Mouse (Mus musculus) heart, postnatal 0 days (tissue): Measurements from ENCODE around the gene Pomgnt1. TPM values are rescaled to one million over a fixed set of nuclear protein-coding genes. Genes with fewer than 3 reads are reported as not detected.
A peak's percentile ranks its signal among the peaks of the same experiment; 100 is the strongest.

Experiments
- ATAC-seq: fragments of 200-750 bp; cut with Nextera tagmentation; 2 replicates; pipeline ENCODE4 v1.8.0; 2017; ENCODE audit warnings: low read depth, moderate number of reproducible peaks, moderate library complexity; ENCODE audit not compliant: insufficient read depth
- DNase-seq: peaks from one replicate; pipeline ENCODE4 v3.0.0-alpha.2; 2016; ENCODE audit warnings: low spot score
- H3K27ac ChIP-seq: fragments of 300-500 bp; sonication (generic); 2 replicates; pipeline ENCODE4 v1.5.1; 2014; ENCODE audit warnings: low read depth, mild to moderate bottlenecking
- H3K27me3 ChIP-seq: fragments of 300-500 bp; sonication (generic); 2 replicates; pipeline ENCODE4 v1.6.1; 2014; ENCODE audit warnings: low read length, mixed read lengths; ENCODE audit not compliant: control insufficient read depth, insufficient read depth
- H3K36me3 ChIP-seq: fragments of 300-500 bp; sonication (generic); replicated peaks from 2 replicates; pipeline ENCODE4 v1.6.1; 2014; ENCODE audit warnings: low read length, mixed read lengths; ENCODE audit not compliant: control insufficient read depth, insufficient read depth
- H3K4me1 ChIP-seq: fragments of 300-500 bp; sonication (generic); 2 replicates; pipeline ENCODE4 v1.6.1; 2014; ENCODE audit warnings: antibody characterized with exemption; ENCODE audit not compliant: control insufficient read depth, insufficient read depth
- H3K4me2 ChIP-seq: fragments of 300-500 bp; sonication (generic); 2 replicates; pipeline ENCODE4 v1.6.1; 2014; ENCODE audit warnings: low read depth, mild to moderate bottlenecking, low read length, moderate library complexity
- H3K4me3 ChIP-seq: fragments of 300-500 bp; sonication (generic); 2 replicates; pipeline ENCODE4 v1.5.1; 2014; ENCODE audit warnings: low read depth, low read length
- H3K9ac ChIP-seq: fragments of 300-500 bp; sonication (generic); replicated peaks from 2 replicates; pipeline ENCODE4 v1.6.1; 2014; ENCODE audit warnings: low read depth, low read length, mixed read lengths
- H3K9me3 ChIP-seq: fragments of 300-500 bp; sonication (generic); replicated peaks from 2 replicates; pipeline ENCODE4 v1.6.1; 2016; ENCODE audit warnings: low read length; ENCODE audit not compliant: control insufficient read depth
- CTCF ChIP-seq: IDR thresholded peaks from 2 replicates; pipeline ENCODE4 v1.5.1; 2016; ENCODE audit warnings: antibody characterized with exemption, control low read depth, low read depth
- EP300 ChIP-seq: IDR thresholded peaks from 2 replicates; pipeline ENCODE4 v1.6.1; 2016; ENCODE audit warnings: antibody characterized with exemption, low read depth
- WGBS: fragments of 180-500 bp; shearing (Covaris S2); extraction: QIAGEN DNeasy Blood & Tissue Kit; methylation state at CpG from one replicate; pipeline ENCODE4 v1.1.7; 2014; 5-methylcytosine and 5-hydroxymethylcytosine counted together
- polyA plus RNA-seq: library from polyadenylated mRNA; unstranded; fragments of >200 nt; fragmentation: Nextera tagmentation; extraction: Ambion mirVana; gene quantifications from 2 replicates; pipeline ENCODE4 v1.2.1, GENCODE M21; 2015
- total RNA-seq: library from RNA; depleted of rRNA; stranded (reverse); fragments of >200 nt; gene quantifications from 2 replicates; pipeline ENCODE4 v1.2.3, GENCODE M21; 2014; ENCODE audit warnings: low replicate concordance

Gene Pomgnt1
- total and polyA plus RNA-seq, 2 experiments from 2014 or later: 59.6 to 91.3 TPM

DNA sequence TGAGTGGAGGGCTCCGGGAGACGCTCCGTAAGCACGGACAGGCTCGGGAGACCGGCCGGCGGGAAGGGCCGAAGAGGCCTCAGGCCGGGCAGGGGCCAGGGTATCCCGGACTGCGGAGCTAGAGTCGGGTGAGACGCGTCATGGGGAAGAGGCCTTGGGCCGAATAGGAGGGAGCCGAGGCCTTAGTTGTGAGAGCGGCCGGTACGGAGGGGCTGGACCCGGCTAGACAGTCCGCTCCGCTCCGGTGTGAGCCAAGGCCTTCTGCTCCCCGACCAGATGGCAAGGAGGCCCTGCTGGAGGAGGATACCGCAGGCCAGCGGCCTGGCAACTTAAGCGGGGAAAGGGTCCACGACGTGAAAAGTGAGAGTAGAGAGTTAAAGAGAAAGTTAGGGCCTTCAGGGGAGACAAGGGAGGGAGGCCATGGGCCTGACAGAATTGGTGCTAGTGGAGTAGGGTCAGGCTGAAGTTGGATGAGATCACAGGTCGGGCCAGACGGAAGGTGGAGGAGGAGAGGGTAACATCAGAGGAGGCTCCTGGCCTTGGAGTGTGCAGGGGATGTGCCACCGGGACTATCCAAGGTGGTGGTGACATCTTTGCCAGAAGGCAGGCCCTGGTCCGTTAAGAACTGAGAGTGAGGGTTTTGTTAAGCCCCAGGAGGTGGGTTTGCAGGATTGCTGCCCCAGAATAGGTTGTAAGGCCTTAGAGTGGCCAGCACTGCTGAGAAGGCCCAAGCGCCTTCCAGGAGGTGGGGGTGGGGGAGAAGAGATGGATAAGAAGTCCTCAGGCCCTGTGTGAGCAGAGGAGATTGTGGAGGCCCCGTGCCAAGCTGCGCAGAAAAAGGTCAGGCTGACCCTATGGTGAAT, 47.0 kb upstream of the Pomgnt1 start:
- H3K4me3 ChIP-seq: peak overlapping the region; percentile 92
- DNase-seq (peak; percentile 36), ATAC-seq (peak; percentile 12)
- no peaks in the 10 kb centered on the region for H3K27me3 ChIP-seq
- no peaks in the 10 kb centered on the region for H3K9me3 ChIP-seq
- 1% methylated on average over 37 of the region's 37 CpGs for WGBS
- H3K4me2 ChIP-seq: peak overlapping the region; percentile 85
- H3K4me1 ChIP-seq: peaks cover 23% of the 10 kb centered on the region
- H3K9ac ChIP-seq: peak overlapping the region; percentile 99
- TF ChIP-seq EP300: no peak
- no peak for TF ChIP-seq CTCF
- H3K36me3 ChIP-seq: peaks cover 22% of the 10 kb centered on the region
- H3K27ac ChIP-seq: peak overlapping the region; percentile 99

DNA sequence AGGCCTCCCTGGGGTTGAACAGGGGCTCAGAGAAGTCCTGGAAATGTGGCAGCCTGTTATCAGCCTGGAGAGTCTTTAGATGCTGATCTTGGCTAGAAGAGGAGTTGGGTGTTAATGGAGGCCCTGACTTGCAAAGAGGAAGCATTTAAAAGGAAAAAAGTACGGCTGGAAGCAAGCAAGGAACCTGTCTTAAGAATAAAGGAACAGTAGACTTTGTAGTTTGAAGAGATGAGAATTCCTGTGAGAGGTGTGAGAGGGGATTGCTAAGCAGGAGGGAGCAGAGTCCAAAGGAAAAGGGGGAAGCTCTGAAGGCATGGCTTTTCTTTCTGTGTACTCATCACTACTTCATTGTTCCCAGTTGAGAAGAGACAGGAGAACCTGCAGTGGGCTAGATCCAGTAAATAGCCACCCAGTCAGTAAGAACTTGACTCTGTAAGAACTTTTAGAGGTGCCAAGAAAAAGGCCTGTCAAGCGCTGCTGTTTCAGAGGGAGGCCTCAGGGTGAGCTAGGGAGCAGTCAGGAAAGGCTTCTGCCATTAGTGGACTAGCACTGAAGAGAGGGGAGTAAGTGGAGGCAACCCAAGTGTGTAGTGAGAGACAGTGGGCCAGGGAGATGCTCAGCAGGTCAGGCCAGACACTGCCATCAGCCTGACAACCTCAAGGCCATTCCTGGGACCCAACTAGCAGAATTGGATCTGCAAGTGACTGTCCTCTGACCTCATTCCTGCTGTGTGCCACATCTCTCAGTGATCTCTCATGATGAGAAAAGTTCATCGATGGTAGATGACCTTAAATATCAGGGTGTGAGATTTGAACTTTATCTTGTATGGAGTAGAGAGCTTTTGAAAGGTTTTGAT, 46.2 kb upstream of the Pomgnt1 start:
- Histone ChIP-seq H3K4me3 (peak overlapping the region; percentile 92), H3K36me3 (peaks cover 30% of the 10 kb centered on the region), H3K4me1 (peaks cover 19% of the 10 kb centered on the region), H3K27me3 (no peaks in the 10 kb centered on the region), H3K9me3 (no peaks in the 10 kb centered on the region), H3K4me2 (peak overlapping the region; percentile 85), H3K27ac (peak overlapping the region; percentile 99), H3K9ac (peak overlapping the region; percentile 99)
- no peak for ATAC-seq
- TF ChIP-seq CTCF: no peak
- no peak for TF ChIP-seq EP300
- 29% methylated on average over 3 of the region's 3 CpGs for WGBS
- peak; percentile 46 for DNase-seq

DNA sequence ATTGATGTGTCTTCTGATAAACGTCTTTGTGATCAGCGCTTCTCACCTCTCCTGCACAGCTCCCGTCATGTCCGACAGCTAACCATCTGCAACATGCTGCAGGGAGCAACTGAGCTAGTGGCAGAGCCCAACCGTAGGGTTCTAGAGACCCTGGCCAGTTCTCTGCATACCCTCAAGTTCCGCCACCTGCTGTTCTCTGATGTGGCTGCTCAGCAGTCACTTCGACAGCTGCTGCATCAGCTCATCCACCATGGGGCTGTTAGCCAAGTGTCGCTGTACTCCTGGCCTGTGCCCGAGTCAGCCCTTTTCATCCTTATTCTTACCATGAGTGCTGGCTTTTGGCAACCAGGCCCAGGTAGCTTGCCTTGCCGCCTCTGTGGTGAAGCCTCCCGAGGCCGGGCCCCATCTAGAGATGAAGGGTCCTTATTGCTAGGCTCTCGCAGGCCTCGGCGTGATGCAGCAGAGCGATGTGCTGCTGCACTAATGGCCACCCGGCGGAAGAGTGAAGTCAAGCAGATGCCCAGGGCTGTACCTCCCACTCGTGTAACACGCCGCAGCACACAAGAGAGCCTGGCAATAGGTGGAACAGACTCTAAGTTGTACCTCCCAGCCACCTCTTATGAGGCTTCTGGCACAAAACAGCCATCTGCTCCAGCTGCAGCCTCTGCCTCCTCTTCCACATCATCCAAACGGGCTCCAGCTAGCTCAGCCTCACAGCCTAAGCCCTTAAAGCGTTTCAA, 35.0 kb upstream of the Pomgnt1 start:
- WGBS: 82% methylated on average over 23 of the region's 23 CpGs
- no peak for DNase-seq
- ATAC-seq: no peak
- H3K4me1 ChIP-seq: no peaks in the 10 kb centered on the region
- H3K4me2 ChIP-seq: no peak overlapping the region
- no peak for TF ChIP-seq CTCF
- TF ChIP-seq EP300: no peak
- H3K27ac ChIP-seq: no peak overlapping the region
- H3K36me3 ChIP-seq: peaks cover 87% of the 10 kb centered on the region
- H3K27me3 ChIP-seq: no peaks in the 10 kb centered on the region
- H3K9ac ChIP-seq: no peak overlapping the region
- no peaks in the 10 kb centered on the region for H3K9me3 ChIP-seq
- no peak overlapping the region for H3K4me3 ChIP-seq

DNA sequence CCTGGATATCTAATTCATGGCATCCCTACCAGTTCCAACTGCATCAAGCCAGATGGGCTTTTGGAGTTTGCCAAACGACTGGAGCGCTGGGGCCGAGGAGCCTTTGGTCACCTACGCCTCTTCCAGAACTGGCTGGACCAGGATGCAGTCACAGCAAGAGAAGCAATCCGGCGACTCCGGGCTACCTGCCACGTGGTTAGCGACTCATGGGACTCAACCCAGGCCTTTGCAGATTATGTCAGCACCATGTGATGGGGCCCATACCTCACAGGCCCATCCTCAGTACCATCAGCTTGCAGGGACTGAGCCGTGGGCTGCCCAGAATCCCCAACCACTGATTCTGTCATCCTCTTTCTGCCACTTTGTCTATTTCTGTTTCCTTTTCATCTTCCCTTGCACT, 27.3 kb upstream of the Pomgnt1 start:
- no peak for DNase-seq
- 82% methylated on average over 10 of the region's 10 CpGs for WGBS
- Histone ChIP-seq H3K4me2 (no peak overlapping the region), H3K4me3 (no peak overlapping the region), H3K27me3 (no peaks in the 10 kb centered on the region), H3K4me1 (no peaks in the 10 kb centered on the region), H3K9ac (no peak overlapping the region), H3K27ac (no peak overlapping the region), H3K9me3 (no peaks in the 10 kb centered on the region), H3K36me3 (peaks cover 89% of the 10 kb centered on the region)
- ATAC-seq: no peak
- no peak for TF ChIP-seq CTCF
- TF ChIP-seq EP300: no peak

DNA sequence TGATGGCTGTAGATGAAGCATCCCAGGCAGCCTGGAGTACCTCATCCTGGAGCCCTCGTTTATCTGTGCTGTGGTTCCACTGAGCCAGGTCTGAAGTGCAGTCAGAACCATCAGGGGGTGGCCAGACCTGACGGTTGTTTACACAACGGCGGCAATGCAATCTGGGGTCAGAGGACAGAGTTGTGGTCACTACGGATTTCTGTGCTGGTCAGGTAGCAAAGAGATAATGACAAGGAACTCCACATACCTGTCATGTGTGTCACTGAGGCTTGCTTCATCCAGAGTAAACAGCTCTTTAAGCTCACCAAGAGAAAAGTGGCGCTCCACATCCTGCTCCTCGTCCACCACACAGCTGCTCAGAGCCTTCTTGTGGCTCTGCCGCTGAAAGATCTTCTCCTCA, 26.4 kb upstream of the Pomgnt1 start:
- WGBS: 76% methylated on average over 8 of the region's 8 CpGs
- ATAC-seq: no peak
- Histone ChIP-seq H3K36me3 (peaks cover 80% of the 10 kb centered on the region), H3K4me1 (no peaks in the 10 kb centered on the region), H3K9me3 (no peaks in the 10 kb centered on the region), H3K27ac (no peak overlapping the region), H3K4me2 (no peak overlapping the region), H3K27me3 (no peaks in the 10 kb centered on the region), H3K4me3 (no peak overlapping the region), H3K9ac (no peak overlapping the region)
- DNase-seq: no peak
- no peak for TF ChIP-seq CTCF
- TF ChIP-seq EP300: no peak
